Mouse (Mus musculus) activated CD4-positive, CD25-positive, alpha-beta regulatory T cell, adult 4 months (primary cell): ENCODE results near the gene Gm14597. TPM values are rescaled to one million over a fixed set of nuclear protein-coding genes. Genes with fewer than 3 reads are reported as not detected.
"Not testable (repeated sequence)": the region's sequence is repeated elsewhere in the genome, so short reads cannot be mapped to it uniquely, and the experiment has no call there.

ENCODE experiments used
- ATAC-seq: one replicate; pipeline ENCODE4 v1.8.0; 2017
- polyA plus RNA-seq, 2 experiments: library from polyadenylated mRNA; unstranded; fragments of 100-300 nt; shearing (Covaris generic); gene quantifications; one replicate each; pipeline ENCODE4 v1.2.1; 2017

Gm14597 gene
- polyA plus RNA-seq: not detected

- ATAC-seq: not testable (repeated sequence)
Observed at GRCm38 (mm10) chrX:53608879-53609278, at the start of gene Gm14597. TSS of gene Gm14597 (minus strand) at chrX:53608979.

- ATAC-seq: peak; percentile 49
Observed at GRCm38 (mm10) chrX:53652917-53653316, 44.1 kb upstream of the Gm14597 start.

- ATAC-seq: no peak
Observed at GRCm38 (mm10) chrX:53645885-53646284, 37.1 kb upstream of the Gm14597 start.

- peak; percentile 96 for ATAC-seq
Observed at GRCm38 (mm10) chrX:53642980-53643961, 34.5 kb upstream of the Gm14597 start, which contains the start of gene Rtl8a. TSS of gene Rtl8a (minus strand) at chrX:53643682.

GRCm38 (mm10) chrX:53642604-53642979 lies 33.8 kb upstream of the Gm14597 start:
- not testable (repeated sequence) for ATAC-seq

GRCm38 (mm10) chrX:53638107-53638506 lies 29.3 kb upstream of the Gm14597 start:
- not testable (repeated sequence) for ATAC-seq

GRCm38 (mm10) chrX:53611395-53611794 lies 2.6 kb upstream of the Gm14597 start:
- ATAC-seq: not testable (repeated sequence)

- ATAC-seq: peak; percentile 66
Observed at GRCm38 (mm10) chrX:53610571-53610970, 1.8 kb upstream of the Gm14597 start.

GRCm38 (mm10) chrX:53608122-53608813 lies 511 bp downstream of the Gm14597 start:
- ATAC-seq: peak; percentile 14

- peak; percentile 88 for ATAC-seq
Observed at GRCm38 (mm10) chrX:53607242-53608121, 1.3 kb downstream of the Gm14597 start, which contains the start of gene Rtl8c. TSS of gene Rtl8c (plus strand) at chrX:53608032.

- not testable (repeated sequence) for ATAC-seq
Observed at GRCm38 (mm10) chrX:53606176-53606575, 2.6 kb downstream of the Gm14597 start.

- not testable (repeated sequence) for ATAC-seq
Observed at GRCm38 (mm10) chrX:53599993-53600392, 8.8 kb downstream of the Gm14597 start.

- not testable (repeated sequence) for ATAC-seq
Observed at GRCm38 (mm10) chrX:53583404-53583803, 25.4 kb downstream of the Gm14597 start.

- ATAC-seq: not testable (repeated sequence)
Observed at GRCm38 (mm10) chrX:53581407-53581806, 27.4 kb downstream of the Gm14597 start.

GRCm38 (mm10) chrX:53579311-53579710 lies 29.5 kb downstream of the Gm14597 start:
- ATAC-seq: no peak

Other genes with a start within 250 kb of the Gm14597 start
- 10 to 100 TPM; 19.6 to 26.6 TPM for gene Mospd1, start 238.5 kb downstream of the Gm14597 start, polyA plus RNA-seq
- gene Etd, start 174.1 kb downstream of the Gm14597 start, polyA plus RNA-seq: not detected
- 10 to 100 TPM; 19.2 to 30.0 TPM for gene Rtl8c, start 947 bp downstream of the Gm14597 start, polyA plus RNA-seq
- 10 to 100 TPM; 18.9 to 19.7 TPM for gene Rtl8a, start 34.7 kb upstream of the Gm14597 start, polyA plus RNA-seq
- 10 to 100 TPM; 10.8 to 11.9 TPM for gene Rtl8b, start 61.4 kb upstream of the Gm14597 start, polyA plus RNA-seq
- gene 4930502E18Rik, start 115.8 kb upstream of the Gm14597 start, polyA plus RNA-seq: not detected
- gene 1700013H16Rik, start 148.9 kb upstream of the Gm14597 start, polyA plus RNA-seq: not detected
- gene Zfp36l3, start 167.4 kb upstream of the Gm14597 start, polyA plus RNA-seq: not detected
- 1 to 10 TPM; 1.4 to 2.3 TPM for gene Xlr, start 188.7 kb upstream of the Gm14597 start, polyA plus RNA-seq